Mouse (Mus musculus): ENCODE measurements around the gene 2900011O08Rik.

Gene 2900011O08Rik

DNA sequence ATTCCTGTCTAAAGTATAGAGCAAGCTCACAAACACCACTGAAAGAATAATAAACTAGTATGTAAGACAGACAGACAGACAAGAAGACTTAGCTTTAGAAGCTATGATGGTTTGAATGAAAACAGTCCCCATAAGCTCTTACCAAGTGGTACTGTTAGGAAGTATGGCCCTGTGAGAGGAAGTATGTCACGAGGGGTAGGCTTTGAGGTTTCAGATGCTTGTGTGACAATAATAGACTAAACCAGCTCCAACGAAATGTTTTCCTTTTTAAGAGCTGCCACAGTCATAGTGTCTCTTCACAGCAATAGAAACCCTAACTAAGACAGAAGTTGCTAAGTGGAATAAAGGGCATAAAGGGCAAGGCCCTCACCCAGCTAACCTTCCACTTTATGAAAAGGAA is 148.6 kb downstream of the 2900011O08Rik start:
- in situ Hi-C loops (cut with MboI, MseI) = no loop called here

DNA sequence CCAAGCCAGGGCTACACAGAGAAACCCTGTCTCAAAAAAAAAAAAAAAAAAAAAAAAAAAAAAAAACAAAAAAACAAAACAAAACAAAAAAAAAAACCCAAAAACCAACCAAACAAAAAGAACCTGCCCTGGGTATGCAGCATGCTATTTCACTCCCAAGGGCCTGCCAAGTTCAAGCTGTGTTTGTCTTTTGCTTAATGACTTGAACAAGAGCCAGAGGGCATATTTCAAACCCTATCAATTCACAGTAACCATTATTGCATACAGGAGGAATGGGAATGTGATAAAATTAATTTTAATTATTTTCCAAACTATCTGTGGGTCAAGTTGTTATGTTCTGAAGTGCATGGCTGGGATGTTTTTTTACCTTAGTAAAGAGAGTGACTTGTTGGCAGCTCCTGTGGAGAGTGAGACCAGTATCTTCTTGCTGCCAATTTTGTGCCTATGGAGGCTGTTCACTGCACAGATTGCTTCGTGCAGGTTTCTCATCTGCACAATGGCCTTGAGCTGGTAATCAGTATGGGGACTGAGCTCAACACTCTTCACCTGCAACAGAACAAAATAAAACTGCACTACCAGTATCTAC is 151.7 kb downstream of the 2900011O08Rik start:
- in situ Hi-C loops (cut with MboI, MseI) = no loop called here

DNA sequence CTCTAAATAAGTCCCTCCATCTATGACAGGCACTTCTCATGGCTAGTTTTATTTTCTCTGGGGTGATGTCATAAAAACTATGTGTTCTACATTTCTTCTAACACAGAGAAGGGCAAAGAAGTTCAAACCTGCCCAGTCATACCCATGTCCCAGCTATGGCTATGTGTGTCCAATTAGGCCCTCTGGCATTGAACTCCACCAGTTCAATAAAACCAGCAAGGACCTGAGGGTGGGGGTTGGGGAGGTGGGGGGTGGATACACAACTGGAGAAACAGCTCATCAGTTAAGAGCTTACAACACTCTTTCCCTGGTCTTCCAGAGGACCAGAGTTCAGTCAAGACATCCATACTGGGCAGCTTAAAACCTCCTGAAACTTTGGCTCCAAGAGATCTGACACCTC is 152.7 kb downstream of the 2900011O08Rik start:
- in situ Hi-C loops (cut with MboI, MseI) = no loop called here

DNA sequence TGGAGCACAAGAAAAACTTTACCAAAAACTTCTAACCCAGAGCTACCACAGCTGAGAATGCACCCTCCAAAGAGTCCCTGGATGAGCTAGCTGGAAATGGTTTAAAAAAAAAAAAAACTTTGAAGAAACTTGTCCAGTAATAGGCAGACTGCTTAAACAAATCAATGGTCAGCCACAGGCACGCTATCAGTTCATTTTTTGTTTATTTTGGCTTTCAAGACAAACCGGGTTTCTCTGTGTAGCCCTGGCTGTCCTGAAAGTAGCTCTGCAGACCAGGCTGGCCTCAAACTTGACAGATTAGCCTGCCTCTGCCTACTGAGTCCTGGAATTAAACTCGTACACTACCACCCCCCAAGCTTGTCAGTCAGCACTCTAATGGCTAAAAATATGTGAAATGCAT is 156.9 kb downstream of the 2900011O08Rik start:
- in situ Hi-C loops (cut with MboI, MseI) = loop anchor here (5.0 kb wide), 1 partner anchor 36 kb away; no protein-coding TSS in a partner anchor

DNA sequence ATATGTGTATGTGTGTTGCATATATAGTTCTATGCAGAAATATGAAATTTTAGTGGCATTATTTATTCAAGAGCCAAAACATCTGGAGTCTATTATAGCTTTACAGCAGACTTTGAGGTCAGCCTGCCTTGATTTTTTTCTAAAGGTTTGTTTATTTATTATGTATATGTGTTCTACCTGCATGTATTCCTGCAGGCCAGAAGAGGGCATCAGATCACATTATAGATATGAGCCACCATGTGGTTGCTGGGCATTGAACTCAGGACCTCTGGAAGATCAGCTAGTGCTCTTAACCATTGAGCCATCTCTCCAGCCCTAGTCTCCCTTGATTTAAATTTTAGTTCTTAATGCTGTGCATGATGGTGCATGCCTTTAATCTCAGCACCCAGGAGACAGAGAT is 161.3 kb downstream of the 2900011O08Rik start:
- in situ Hi-C loops (cut with MboI, MseI) = no loop called here
